ENCODE assay signal across 11 mouse cellular contexts in the genomic region with DNA sequence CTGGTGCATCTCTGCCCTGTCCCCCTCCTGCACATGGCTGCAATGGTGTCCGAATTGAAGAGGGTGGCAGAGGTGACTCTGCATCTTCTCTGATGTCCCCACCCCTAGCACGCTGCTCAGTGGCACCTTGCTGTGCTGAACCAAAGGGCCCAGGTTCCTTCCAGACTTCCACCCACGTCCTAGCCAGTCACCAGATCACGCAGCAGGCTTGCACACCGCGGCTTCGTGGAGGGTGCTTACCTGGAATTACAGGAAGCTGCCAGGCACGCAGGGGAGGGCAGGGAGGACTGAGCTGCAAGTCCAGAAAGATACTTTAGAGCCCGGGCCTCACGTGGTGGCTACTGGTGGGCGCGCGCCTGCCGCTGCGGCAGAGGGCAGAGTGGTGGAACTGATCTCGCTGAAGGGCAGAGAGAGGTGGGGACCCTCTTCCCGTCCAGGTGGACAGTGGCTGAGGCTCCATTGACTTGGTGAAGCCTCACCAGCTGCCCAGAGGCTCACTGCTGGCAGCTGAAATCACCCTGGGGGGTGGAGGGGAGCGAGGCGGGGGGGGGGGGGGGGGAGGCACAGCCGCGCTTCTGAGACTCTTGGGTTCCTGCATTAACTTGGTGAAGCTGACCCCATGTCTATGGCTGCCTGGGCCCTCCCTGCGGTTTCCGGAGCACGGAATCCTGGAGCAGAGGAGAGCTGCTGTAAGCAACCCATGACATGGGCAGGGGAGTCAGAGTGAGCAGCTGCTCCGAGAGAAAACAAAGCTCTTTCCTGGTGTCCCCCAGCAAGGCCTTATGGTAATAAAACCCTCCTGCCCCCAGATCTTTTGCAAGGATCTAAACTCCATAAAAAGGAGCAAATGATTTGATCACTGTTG. TPM values are rescaled to one million over a fixed set of nuclear protein-coding genes. Genes with fewer than 3 reads are reported as not detected.
A peak's percentile ranks its signal among the peaks of the same experiment; 100 is the strongest.
DNase-seq lines count a peak whose midpoint lies in the region; ATAC-seq and TF ChIP-seq lines count a peak whose summit lies in the region.
"Had no signal": no experiment of that assay in that cellular context is flagged by ENCODE, and none has a peak within 500 bp of the region (broad histone marks: within the 10 kb centered on the region; RNA-seq: fewer than 3 reads in every experiment).

No protein-coding gene starts in this region.

- H3K4me2 ChIP-seq in hindbrain, embryonic 12.5 days (replicated peaks), result peak overlapping the region; percentile 21
- no peak overlapping the region for H3K4me2 ChIP-seq in hindbrain, postnatal 0 days (ENCODE audit: low read depth, low read length)
- peak overlapping the region; percentile 19 for H3K4me2 ChIP-seq in embryonic facial prominence, embryonic 15.5 days (replicated peaks)
- peak overlapping the region; percentile 38 for H3K4me2 ChIP-seq in liver, embryonic 13.5 days

- WGBS in hindbrain, embryonic 12.5 days, result 7% methylated on average over 24 of the region's 25 CpGs
- WGBS in hindbrain, postnatal 0 days, result 11% methylated on average over 21 of the region's 25 CpGs
- WGBS in embryonic facial prominence, embryonic 15.5 days, result 13% methylated on average over 21 of the region's 25 CpGs
- WGBS in liver, embryonic 13.5 days (ENCODE audit: insufficient replicate concordance), result 5% methylated on average over 23 of the region's 25 CpGs

- no peak overlapping the region for H3K27ac ChIP-seq in hindbrain, embryonic 12.5 days
- no peak overlapping the region for H3K27ac ChIP-seq in hindbrain, postnatal 0 days
- no peak overlapping the region for H3K27ac ChIP-seq in embryonic facial prominence, embryonic 15.5 days (replicated peaks)
- H3K27ac ChIP-seq in liver, embryonic 13.5 days, result no peak overlapping the region
- H3K27ac ChIP-seq: gastrocnemius, adult 2 months had no signal

- no peak for DNase-seq in hindbrain, postnatal 0 days (ENCODE audit: low spot score)
- DNase-seq in ZHBTc4 (ENCODE audit: low read depth, low spot score) (peak; percentile 30), adipocyte (ENCODE audit: low spot score) (no peak)
- DNase-seq in liver, embryonic 13.5 days, result no peak
- DNase-seq in cerebellum, adult 9-11 months, result no peak
- no peak for DNase-seq in spleen, adult 12 weeks (ENCODE audit: low spot score)
- DNase-seq: gastrocnemius, adult 2 months had no signal

- H3K27me3 ChIP-seq in hindbrain, embryonic 12.5 days, result peaks cover 14% of the 10 kb centered on the region
- no peaks in the 10 kb centered on the region for H3K27me3 ChIP-seq in hindbrain, postnatal 0 days (ENCODE audit: insufficient read depth, low read length)
- H3K27me3 ChIP-seq in embryonic facial prominence, embryonic 15.5 days, result no peaks in the 10 kb centered on the region
- H3K27me3 ChIP-seq in liver, embryonic 13.5 days, result peaks cover 27% of the 10 kb centered on the region
- H3K27me3 ChIP-seq: Patski had no signal

- H3K4me1 ChIP-seq in hindbrain, embryonic 12.5 days, result peaks cover 6% of the 10 kb centered on the region
- H3K4me1 ChIP-seq in hindbrain, postnatal 0 days (ENCODE audit: insufficient read depth, low read length), result no peaks in the 10 kb centered on the region
- peaks cover 31% of the 10 kb centered on the region for H3K4me1 ChIP-seq in embryonic facial prominence, embryonic 15.5 days
- peaks cover 13% of the 10 kb centered on the region for H3K4me1 ChIP-seq in liver, embryonic 13.5 days (replicated peaks)

- no peaks in the 10 kb centered on the region for H3K36me3 ChIP-seq in hindbrain, embryonic 12.5 days
- no peaks in the 10 kb centered on the region for H3K36me3 ChIP-seq in hindbrain, postnatal 0 days (ENCODE audit: insufficient read depth, low read length)
- no peaks in the 10 kb centered on the region for H3K36me3 ChIP-seq in embryonic facial prominence, embryonic 15.5 days
- H3K36me3 ChIP-seq in liver, embryonic 13.5 days, result no peaks in the 10 kb centered on the region

- no peak overlapping the region for H3K9ac ChIP-seq in hindbrain, embryonic 12.5 days
- H3K9ac ChIP-seq in hindbrain, postnatal 0 days (replicated peaks; ENCODE audit: low read length), result no peak overlapping the region
- no peak overlapping the region for H3K9ac ChIP-seq in embryonic facial prominence, embryonic 15.5 days
- H3K9ac ChIP-seq in liver, embryonic 13.5 days, result no peak overlapping the region; the same call in 1 of the 2 replicates

- TF ChIP-seq CTCF in hindbrain, postnatal 0 days (IDR thresholded peaks at IDR 0.05; ENCODE audit: low read depth), result no peak

- no peak overlapping the region for H3K4me3 ChIP-seq in hindbrain, embryonic 12.5 days
- H3K4me3 ChIP-seq in hindbrain, postnatal 0 days (ENCODE audit: low read length), result no peak overlapping the region
- H3K4me3 ChIP-seq in embryonic facial prominence, embryonic 15.5 days (replicated peaks), result no peak overlapping the region
- H3K4me3 ChIP-seq in liver, embryonic 13.5 days (replicated peaks), result peak overlapping the region; percentile 10; the same call in 1 of the 2 replicates
- H3K4me3 ChIP-seq: gastrocnemius, adult 2 months had no signal

- H3K9me3 ChIP-seq in hindbrain, embryonic 12.5 days (replicated peaks), result no peaks in the 10 kb centered on the region
- H3K9me3 ChIP-seq in hindbrain, postnatal 0 days (ENCODE audit: low read length), result no peaks in the 10 kb centered on the region
- no peaks in the 10 kb centered on the region for H3K9me3 ChIP-seq in embryonic facial prominence, embryonic 15.5 days (replicated peaks)
- H3K9me3 ChIP-seq in liver, embryonic 13.5 days (replicated peaks), result no peaks in the 10 kb centered on the region

- ATAC-seq in hindbrain, embryonic 12.5 days (ENCODE audit: low FRiP score), result no peak
- ATAC-seq in hindbrain, postnatal 0 days, result no peak
- no peak for ATAC-seq in embryonic facial prominence, embryonic 15.5 days (ENCODE audit: insufficient number of reproducible peaks, low FRiP score, low TSS enrichment, low read depth)
- no peak for ATAC-seq in liver, embryonic 13.5 days (ENCODE audit: low read depth)
- ATAC-seq: Patski had no signal

RNA-seq across cellular contexts. Expression of gene Tulp1, which starts 26.8 kb away (rescaled TPM):
- polyA plus RNA-seq in hindbrain, embryonic 12.5 days (2016; fragmentation: Nextera tagmentation; extraction: Ambion mirVana), result 5.0 and 6.8 TPM in 2 replicates
- 1.4 TPM in 1 of 2 replicates, not detected in the other for total RNA-seq in hindbrain, postnatal 0 days (2014; rRNA removed)
- 1.8 and 2.0 TPM in 2 replicates for polyA plus RNA-seq in hindbrain, postnatal 0 days (2015; fragmentation: Nextera tagmentation; extraction: Ambion mirVana)
- 5.1 and 5.8 TPM in 2 replicates for polyA plus RNA-seq in embryonic facial prominence, embryonic 15.5 days (2015; fragmentation: Nextera tagmentation; extraction: Ambion mirVana)
- polyA plus RNA-seq in liver, embryonic 13.5 days (2015; fragmentation: Nextera tagmentation; extraction: Ambion mirVana), result 0.52 and 1.3 TPM in 2 replicates
- total RNA-seq: gastrocnemius, adult 2 months; left cerebral cortex, postnatal 10 days had no signal
- polyA plus RNA-seq: Patski had no signal

RNA-seq across cellular contexts. Expression of gene Tead3, which starts 41.2 kb away (rescaled TPM):
- polyA plus RNA-seq in hindbrain, embryonic 12.5 days (2016; fragmentation: Nextera tagmentation; extraction: Ambion mirVana), result 7.0 and 7.7 TPM in 2 replicates
- total RNA-seq in hindbrain, postnatal 0 days (2014; rRNA removed), result 6.5 and 9.4 TPM in 2 replicates
- polyA plus RNA-seq in hindbrain, postnatal 0 days (2015; fragmentation: Nextera tagmentation; extraction: Ambion mirVana), result 1.3 and 1.7 TPM in 2 replicates
- polyA plus RNA-seq in embryonic facial prominence, embryonic 15.5 days (2015; fragmentation: Nextera tagmentation; extraction: Ambion mirVana), result 17.9 and 18.8 TPM in 2 replicates
- 0.76 and 0.96 TPM in 2 replicates for polyA plus RNA-seq in liver, embryonic 13.5 days (2015; fragmentation: Nextera tagmentation; extraction: Ambion mirVana)
